ENCODE assay signal across 8 mouse cellular contexts in genomic region chr5:140872532-140873038, GRCm38 (mm10). TPM values are rescaled to one million over a fixed set of nuclear protein-coding genes. Genes with fewer than 3 reads are reported as not detected.
DNase-seq lines count a peak whose midpoint lies in the region; ATAC-seq lines count a peak whose summit lies in the region.

No protein-coding gene starts in this region.

- DNase-seq in hindbrain, embryonic 10.5 days (ENCODE audit: low spot score), result peak; percentile 31
- DNase-seq in embryo, embryonic 11 days, result peak; percentile 68
- DNase-seq in liver, embryonic 13.5 days, result no peak
- no peak for DNase-seq in c-Kit-positive CD71-positive TER-119-positive erythroid progenitor cells, embryonic 14.5 days (ENCODE audit: low spot score)
- no peak for DNase-seq in cerebellum, adult 8-10 months
- DNase-seq in left cerebral cortex, postnatal 25 days (ENCODE audit: low spot score in 2 of 2), result no peak

- no peaks in the 10 kb centered on the region for H3K9me3 ChIP-seq in hindbrain, embryonic 10.5 days
- no peaks in the 10 kb centered on the region for H3K9me3 ChIP-seq in hindbrain, embryonic 13.5 days
- H3K9me3 ChIP-seq in liver, embryonic 13.5 days (replicated peaks), result no peaks in the 10 kb centered on the region
- H3K9me3 ChIP-seq in neural tube, embryonic 15.5 days (replicated peaks), result no peaks in the 10 kb centered on the region

- peak overlapping the region; percentile 67 for H3K27ac ChIP-seq in hindbrain, embryonic 10.5 days
- no peak overlapping the region for H3K27ac ChIP-seq in hindbrain, embryonic 13.5 days
- H3K27ac ChIP-seq in liver, embryonic 13.5 days, result no peak overlapping the region
- no peak overlapping the region for H3K27ac ChIP-seq in neural tube, embryonic 15.5 days (replicated peaks)

- intact Hi-C loops in left cerebral cortex, postnatal 25 days (cut with DNase I), result loop anchor here (5.0 kb wide), 1 partner anchor 90 kb away; no protein-coding TSS in a partner anchor

- H3K27me3 ChIP-seq in hindbrain, embryonic 10.5 days (ENCODE audit: insufficient read depth, poor library complexity, severe bottlenecking), result no peaks in the 10 kb centered on the region
- peaks cover 5% of the 10 kb centered on the region; the same call in 1 of the 2 replicates for H3K27me3 ChIP-seq in hindbrain, embryonic 13.5 days
- no peaks in the 10 kb centered on the region for H3K27me3 ChIP-seq in liver, embryonic 13.5 days
- peaks cover 6% of the 10 kb centered on the region; the same call in 1 of the 2 replicates for H3K27me3 ChIP-seq in neural tube, embryonic 15.5 days (replicated peaks)

- H3K9ac ChIP-seq in hindbrain, embryonic 13.5 days, result no peak overlapping the region
- H3K9ac ChIP-seq in liver, embryonic 13.5 days, result no peak overlapping the region
- H3K9ac ChIP-seq in neural tube, embryonic 15.5 days (replicated peaks), result no peak overlapping the region

- peaks cover 27% of the 10 kb centered on the region for H3K4me1 ChIP-seq in hindbrain, embryonic 10.5 days (replicated peaks)
- H3K4me1 ChIP-seq in hindbrain, embryonic 13.5 days (replicated peaks), result peaks cover 21% of the 10 kb centered on the region
- H3K4me1 ChIP-seq in liver, embryonic 13.5 days (replicated peaks), result peaks cover 15% of the 10 kb centered on the region
- peaks cover 27% of the 10 kb centered on the region for H3K4me1 ChIP-seq in neural tube, embryonic 15.5 days

- no peak for ATAC-seq in hindbrain, embryonic 13.5 days (ENCODE audit: low FRiP score)
- peak; percentile 66 for ATAC-seq in liver, embryonic 13.5 days (ENCODE audit: low read depth)
- no peak for ATAC-seq in neural tube, embryonic 15.5 days (ENCODE audit: low FRiP score)

- H3K4me3 ChIP-seq in hindbrain, embryonic 10.5 days, result peak overlapping the region; percentile 29
- no peak overlapping the region for H3K4me3 ChIP-seq in hindbrain, embryonic 13.5 days
- no peak overlapping the region for H3K4me3 ChIP-seq in liver, embryonic 13.5 days (replicated peaks)
- H3K4me3 ChIP-seq in neural tube, embryonic 15.5 days (replicated peaks), result no peak overlapping the region

- no peak overlapping the region for H3K4me2 ChIP-seq in hindbrain, embryonic 13.5 days
- H3K4me2 ChIP-seq in liver, embryonic 13.5 days, result peak overlapping the region; percentile 18
- H3K4me2 ChIP-seq in neural tube, embryonic 15.5 days, result peak overlapping the region; percentile 29

- no peaks in the 10 kb centered on the region for H3K36me3 ChIP-seq in hindbrain, embryonic 10.5 days
- no peaks in the 10 kb centered on the region for H3K36me3 ChIP-seq in hindbrain, embryonic 13.5 days
- H3K36me3 ChIP-seq in liver, embryonic 13.5 days, result no peaks in the 10 kb centered on the region
- no peaks in the 10 kb centered on the region for H3K36me3 ChIP-seq in neural tube, embryonic 15.5 days

- 27% methylated on average over 11 of the region's 11 CpGs for WGBS in hindbrain, embryonic 10.5 days
- 27% methylated on average over 11 of the region's 11 CpGs for WGBS in hindbrain, embryonic 13.5 days
- WGBS in liver, embryonic 13.5 days (ENCODE audit: insufficient replicate concordance), result 7% methylated on average over 11 of the region's 11 CpGs
- 33% methylated on average over 11 of the region's 11 CpGs for WGBS in neural tube, embryonic 15.5 days

RNA-seq across cellular contexts. Expression of gene Gna12, which starts 42.4 kb away (rescaled TPM):
- 9.9 and 11.3 TPM in 2 replicates for polyA plus RNA-seq in hindbrain, embryonic 10.5 days (2016; fragmentation: Nextera tagmentation; extraction: Ambion mirVana)
- 11.9 and 12.1 TPM in 2 replicates for polyA plus RNA-seq in hindbrain, embryonic 13.5 days (2015; fragmentation: Nextera tagmentation; extraction: Ambion mirVana)
- 5.3 and 7.0 TPM in 2 replicates for polyA plus RNA-seq in liver, embryonic 13.5 days (2015; fragmentation: Nextera tagmentation; extraction: Ambion mirVana)
- 17.7 and 43.8 TPM in 2 replicates for polyA plus RNA-seq in neural tube, embryonic 15.5 days (2015; fragmentation: Nextera tagmentation; extraction: Ambion mirVana)
- total RNA-seq in left cerebral cortex, postnatal 25 days (2021), result 10 to 100 TPM; 72.1 to 76.6 TPM

Comparison
In these comparisons a context has a peak if more than half of its experiments do, and no peak if none do; other contexts are left out.
1. DNase-seq: peak in hindbrain, embryonic 10.5 days (single experiment) and embryo, embryonic 11 days (single experiment); none in liver, embryonic 13.5 days (single experiment), c-Kit-positive CD71-positive TER-119-positive erythroid progenitor cells, embryonic 14.5 days (single experiment), cerebellum, adult 8-10 months (single experiment) and left cerebral cortex, postnatal 25 days (0 of 2).